Mouse (Mus musculus) gastrocnemius, postnatal 25 days (tissue): Measurements from ENCODE around the gene Ccr2. TPM values are rescaled to one million over a fixed set of nuclear protein-coding genes. Genes with fewer than 3 reads are reported as not detected.
"Not testable (repeated sequence)": the region's sequence is repeated elsewhere in the genome, so short reads cannot be mapped to it uniquely, and the experiment has no call there.

Experiments used
- DNase-seq: peaks from one replicate; pipeline ENCODE4 v3.0.0; 2022
- long read RNA-seq, 2 experiments: library from polyadenylated mRNA; stranded (forward); transcript quantifications; one replicate each; pipeline ENCODE4 v2.0.0; 2021
- total RNA-seq, 2 experiments: library from RNA; stranded (reverse); gene quantifications; 1 replicate in 1 of 2; 2 replicates in 1 of 2; pipeline ENCODE4 v1.2.3; 2021

Gene Ccr2
- under 1 TPM; 0.38 to 0.88 TPM for total RNA-seq
- long read RNA-seq, experiment 1, full-length matches to known transcripts = 1 of 1 reads
- long read RNA-seq, experiment 1, partial matches to known transcripts = 0 of 1 reads
- long read RNA-seq, experiment 1, other reads (novel, unspliced or antisense) = 0 of 1 reads
- long read RNA-seq, experiment 2, full-length matches to known transcripts = 1 of 1 reads
- long read RNA-seq, experiment 2, partial matches to known transcripts = 0 of 1 reads
- long read RNA-seq, experiment 2, other reads (novel, unspliced or antisense) = 0 of 1 reads

DNA sequence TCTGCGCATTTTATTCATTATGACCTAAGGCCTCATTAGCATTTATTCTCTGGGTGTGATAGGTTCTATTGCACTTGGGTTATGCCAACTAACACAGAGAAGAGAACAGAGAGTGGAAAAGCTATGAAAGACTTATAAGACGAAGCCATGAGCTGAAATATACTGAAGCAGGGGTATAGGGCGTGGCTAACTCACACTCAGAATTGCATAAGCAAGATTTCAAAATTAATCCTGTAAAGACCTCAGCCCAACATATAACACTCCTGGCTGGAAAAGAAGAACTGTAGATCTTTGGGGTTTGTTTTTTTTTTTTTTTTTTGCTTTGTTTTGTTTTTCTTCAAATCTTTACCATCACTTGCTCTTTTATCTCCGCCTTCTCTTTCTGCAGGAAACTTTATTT, at the start of gene Ccr2:
Ccr2 (plus strand) TSS at position 228 of the 400 bp plus-strand sequence.
- DNase-seq = no peak

DNA sequence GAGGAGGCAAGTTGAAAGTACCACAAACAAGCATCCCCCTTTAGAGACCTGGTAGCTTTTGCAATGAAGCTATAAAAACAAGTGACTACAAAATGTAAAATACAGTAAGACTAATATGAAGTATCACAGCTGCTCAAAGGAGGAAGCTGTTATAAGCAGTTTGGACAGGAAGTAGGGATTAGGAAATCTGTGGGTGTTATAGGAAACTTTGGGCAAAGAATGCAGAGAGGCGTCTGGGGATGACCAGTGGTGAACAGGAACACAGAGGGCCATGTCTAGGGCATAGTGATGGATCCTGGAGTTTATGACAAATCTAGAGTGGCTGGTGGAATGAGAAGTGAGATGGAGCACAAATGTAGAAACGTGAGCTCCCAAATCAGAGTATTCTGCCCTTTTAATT, 48.2 kb upstream of the Ccr2 start:
- no peak for DNase-seq

DNA sequence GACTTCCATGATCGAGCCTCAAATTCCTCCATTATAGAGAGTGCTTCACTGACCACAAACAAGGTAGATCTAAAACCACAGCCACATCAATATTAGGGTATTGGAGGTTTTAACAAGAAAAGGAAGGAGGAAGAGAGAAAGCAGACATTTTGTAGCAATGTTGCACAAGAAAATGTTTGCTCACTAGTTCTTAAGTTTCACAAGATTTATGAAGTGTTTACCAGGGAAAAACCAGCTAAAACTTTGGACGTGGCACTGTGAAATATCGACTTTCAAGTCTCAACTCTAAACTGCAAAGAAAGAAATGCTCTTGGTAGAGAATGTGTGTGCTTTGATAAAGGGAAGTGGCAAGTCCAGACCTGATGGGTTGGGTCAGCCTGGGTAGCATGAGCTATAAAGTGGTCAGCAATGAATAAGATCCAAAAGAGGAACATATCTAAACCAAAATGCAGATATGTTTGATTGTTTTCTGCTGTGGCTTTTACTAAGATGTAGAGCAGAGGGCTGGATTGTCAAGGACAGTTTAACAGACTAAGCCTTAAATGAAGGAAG, 45.5 kb upstream of the Ccr2 start:
- no peak for DNase-seq

DNA sequence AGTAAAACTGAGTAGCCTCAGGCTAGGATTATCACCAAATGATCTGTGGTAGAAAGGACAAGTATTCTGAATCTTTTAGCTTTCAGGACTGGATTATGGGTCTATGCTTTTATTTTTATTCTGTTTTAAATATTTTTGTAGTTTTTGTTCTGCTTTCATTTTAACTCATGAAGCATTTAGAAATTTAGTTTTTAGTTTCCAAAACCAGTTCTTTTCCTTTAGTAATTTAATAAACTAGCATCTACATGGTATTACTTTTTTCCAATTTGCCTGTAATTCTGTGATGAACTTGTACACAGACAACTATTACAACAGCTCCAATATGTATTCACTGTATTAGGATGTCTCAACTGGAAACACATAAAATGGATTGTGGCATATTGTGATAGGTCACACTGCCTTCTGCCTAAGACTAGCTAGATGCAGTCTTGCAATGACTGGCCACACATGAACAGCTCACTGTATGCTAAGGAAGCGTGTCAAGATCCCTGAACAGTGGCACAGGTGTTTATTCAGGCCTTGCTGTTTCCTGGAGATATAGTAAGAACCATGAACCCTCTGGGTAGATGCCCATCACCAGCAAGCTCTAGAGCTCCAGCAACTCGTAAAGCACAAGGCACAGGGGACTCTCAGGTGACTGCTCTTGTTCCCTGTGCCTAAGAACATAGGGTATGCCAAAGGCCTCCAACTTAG, 41.9 kb upstream of the Ccr2 start:
- DNase-seq = no peak

DNA sequence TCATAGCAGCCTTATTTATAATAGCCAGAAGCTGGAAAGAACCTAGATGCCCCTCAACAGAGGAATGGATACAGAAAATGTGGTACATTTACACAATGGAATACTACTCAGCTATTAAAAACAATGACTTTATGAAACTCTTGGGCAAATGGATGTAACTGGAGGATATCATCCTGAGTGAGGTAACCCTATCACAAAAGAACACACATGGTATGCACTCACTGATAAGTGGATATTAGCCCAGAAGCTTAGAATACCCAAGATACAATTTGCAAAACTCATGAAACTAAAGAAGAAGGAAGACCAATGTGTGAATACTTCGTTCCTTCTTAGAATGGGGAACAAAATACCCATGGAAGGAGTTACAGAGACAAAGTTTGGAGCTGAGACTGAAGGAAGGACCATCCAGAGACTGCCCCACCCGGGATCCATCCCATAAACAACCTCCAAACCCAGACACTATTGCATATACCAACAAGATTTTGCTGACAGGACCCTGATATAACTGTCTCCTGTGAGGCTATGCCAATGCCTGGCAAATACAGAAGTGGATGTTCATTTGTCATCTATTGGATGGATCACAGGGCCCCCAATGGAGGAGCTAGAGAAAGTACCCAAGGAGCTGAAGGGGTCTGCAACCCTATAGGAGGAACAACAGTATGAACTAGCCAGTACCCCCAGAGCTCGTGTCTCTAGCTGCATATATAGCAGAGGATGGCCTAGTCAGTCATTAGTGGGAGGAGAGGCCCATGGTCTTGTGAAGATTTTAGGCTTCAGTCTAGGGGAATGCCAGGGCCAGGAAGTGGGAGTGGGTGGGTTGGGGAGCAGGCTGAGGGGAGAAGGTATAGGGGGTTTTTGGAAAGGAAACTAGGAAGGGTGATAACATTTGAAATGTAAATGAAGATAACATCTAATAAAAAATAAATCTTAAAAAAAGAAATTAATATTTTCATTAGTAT, 40.0 kb upstream of the Ccr2 start:
- DNase-seq = not testable (repeated sequence)

DNA sequence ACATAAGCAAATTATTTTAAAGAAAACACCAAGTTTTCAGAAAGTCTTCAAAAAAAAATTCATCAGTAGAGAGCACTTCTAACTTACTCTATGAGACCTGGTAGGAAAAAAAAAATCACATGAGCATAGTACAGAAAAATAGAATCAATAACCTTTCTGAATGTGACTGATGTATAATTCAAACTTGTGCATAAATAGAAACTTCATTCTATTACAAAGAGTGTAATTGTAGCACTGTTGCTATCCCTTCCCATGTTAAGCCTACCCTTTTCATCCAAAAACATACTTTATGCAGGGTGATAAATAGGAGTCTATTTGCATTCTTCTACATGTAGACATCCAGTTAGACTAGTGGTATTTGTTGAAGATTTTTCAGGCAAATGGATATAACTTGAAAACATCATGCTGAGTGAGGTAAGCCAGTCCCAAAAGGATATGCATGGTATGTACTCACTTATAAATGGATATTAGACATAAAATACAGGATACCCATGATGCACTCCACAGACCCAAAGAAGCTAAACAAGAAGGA, 35.1 kb upstream of the Ccr2 start:
- no peak for DNase-seq

DNA sequence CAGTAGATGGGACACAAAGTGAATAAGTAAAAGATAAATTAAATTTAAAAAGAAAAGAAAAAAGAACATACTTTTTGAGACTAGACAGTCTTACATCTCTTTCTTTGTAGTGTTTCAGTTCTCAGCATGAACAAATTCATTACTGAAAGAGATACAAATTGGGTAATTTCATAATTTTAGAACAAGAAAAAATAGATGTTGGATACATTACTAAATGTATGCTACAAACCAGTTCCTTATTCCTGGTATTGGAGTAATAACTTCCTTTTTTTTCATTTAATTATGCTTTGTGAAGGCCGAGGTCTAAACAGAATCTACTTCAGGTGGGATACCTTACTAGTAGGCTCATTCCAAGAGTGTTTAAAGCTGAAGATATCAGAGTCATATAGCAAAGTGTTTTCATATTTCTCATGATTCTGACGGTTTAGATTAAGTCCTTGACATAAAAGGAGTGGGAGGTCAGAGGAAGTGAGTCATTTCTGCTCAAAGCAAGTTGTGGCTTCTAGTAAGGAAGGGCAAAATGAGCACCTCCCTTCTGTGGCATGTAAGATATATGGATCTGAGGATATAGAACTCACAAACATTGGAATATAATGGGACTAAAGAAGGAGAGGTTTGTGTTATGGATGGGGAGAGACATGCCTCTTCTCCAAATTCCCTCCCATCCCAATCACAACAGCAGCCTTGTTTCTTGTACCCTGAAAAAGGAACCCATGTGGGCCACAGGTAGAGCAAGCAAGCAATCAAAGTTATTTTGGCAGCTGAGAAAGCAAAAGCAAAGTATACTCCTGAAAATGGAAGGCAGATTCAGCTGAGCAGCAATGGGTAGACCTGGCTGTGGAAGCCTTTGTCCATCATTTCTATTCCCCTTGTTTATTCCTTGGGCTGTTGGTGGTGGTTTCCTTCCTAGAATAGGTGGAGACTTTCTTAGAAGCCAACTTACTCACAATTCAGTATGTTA, 33.4 kb upstream of the Ccr2 start:
- no peak for DNase-seq

DNA sequence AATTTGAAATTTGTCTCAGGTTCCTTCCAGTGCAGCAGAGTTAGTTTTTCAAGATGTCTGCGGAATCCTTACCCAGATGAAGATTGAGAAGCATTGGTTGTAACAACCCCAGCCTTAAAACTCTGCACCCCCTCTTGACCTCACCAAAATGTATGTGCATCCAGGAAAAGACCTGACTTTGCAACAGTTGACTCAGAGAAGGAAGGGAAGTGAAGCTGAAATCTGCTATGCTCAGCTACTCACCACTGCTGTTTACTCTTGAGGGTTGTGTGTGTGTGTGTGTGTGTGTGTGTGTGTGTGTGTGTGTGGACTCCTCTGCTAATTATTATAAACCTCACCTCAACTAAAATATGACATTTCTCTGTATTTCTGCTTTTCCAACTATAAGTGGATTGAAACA, 30.2 kb upstream of the Ccr2 start:
- no peak for DNase-seq

DNA sequence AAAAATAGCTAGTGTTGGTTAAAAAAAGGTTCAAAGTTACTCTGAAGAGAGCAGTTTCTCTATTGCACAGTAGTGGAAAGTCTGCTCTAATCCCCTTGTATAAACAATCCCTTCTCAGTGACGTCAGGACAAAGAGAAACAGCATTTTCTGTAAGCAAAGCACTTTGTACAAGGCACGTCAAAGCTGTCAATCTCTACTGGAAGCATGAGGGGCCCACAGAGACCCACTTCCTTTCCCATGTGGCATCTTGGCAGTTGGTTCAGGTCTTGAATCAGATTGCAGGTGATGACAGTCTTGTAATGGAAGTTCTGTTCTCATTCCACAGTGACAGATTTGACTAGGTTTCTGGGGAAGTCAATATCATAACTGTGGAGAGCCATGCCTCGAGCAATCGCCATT, 21.9 kb upstream of the Ccr2 start:
- DNase-seq = no peak

DNA sequence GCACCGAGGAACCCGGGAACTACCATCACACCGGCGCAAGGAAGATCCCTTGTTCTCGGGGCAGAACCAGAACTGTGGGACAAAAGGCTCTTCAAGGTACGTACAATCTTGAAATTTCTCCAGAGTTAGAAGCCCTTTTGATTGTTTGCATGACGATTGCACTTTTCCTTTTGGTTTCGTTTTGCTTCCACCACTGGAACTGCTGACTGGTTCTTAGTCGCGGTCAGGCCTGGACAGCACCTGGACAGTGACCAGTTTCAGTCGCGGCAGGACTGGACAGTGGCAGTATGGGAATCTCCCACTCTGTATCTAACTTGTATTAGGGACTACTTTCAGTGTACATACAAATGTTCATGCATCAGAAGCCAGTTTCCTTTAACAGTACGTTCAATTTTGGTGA, 21.3 kb upstream of the Ccr2 start:
- DNase-seq = not testable (repeated sequence)

DNA sequence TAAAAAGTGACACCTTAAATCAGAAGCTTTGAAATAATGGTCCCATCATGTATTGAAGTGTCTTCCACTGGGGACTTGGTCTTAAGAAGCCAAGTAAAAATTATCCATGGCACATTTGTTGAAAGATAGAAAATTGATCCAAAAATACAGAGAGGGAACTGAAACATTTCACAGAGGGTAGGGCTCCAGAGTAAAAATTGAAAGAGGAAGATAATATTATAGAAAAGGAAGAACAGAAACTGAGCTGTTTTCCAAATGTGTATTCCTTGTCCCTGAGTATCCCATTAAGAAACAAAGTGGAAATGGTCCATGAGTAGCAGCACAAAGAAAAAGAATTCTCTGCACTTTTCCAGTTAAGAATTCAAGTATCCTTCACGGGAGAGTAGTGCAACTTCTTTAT, 11.3 kb upstream of the Ccr2 start:
- no peak for DNase-seq

DNA sequence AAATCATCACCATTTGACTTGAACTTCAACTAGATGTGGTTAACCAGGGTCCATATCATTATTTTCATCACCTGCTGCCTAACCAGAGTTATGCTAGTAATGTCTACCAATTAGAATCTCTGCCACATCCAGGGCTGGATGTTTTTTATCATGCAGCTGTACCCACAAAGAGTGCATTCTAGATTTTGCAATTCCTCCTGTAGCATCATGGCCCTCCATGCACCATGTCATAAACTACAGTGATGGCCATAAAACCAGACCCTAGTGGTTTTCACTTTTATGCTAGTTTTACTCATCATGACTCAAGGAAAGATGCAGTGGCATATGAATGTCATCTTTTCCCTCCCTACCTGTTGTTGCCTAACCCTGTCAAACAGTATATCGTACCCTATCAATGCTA, 2.6 kb upstream of the Ccr2 start:
- DNase-seq = no peak

DNA sequence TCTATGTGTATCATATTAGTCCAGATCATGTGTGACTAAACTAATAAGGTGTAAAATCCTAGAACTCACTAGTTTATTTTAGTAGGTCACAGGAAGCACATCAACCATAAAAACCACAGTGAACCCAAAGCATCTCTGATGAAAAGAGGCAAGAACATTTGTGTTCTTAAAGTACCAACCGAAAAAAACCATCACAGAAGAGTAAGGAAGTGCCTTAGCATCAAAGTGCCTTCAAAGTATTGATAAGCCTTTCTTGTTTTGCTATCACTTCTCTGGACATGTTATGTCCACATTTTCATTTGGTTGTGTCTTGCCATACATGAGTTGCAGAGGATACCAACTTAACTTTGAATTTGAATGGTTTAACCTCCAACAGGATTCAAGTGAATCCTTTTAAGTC, 1.4 kb upstream of the Ccr2 start:
- DNase-seq = no peak

DNA sequence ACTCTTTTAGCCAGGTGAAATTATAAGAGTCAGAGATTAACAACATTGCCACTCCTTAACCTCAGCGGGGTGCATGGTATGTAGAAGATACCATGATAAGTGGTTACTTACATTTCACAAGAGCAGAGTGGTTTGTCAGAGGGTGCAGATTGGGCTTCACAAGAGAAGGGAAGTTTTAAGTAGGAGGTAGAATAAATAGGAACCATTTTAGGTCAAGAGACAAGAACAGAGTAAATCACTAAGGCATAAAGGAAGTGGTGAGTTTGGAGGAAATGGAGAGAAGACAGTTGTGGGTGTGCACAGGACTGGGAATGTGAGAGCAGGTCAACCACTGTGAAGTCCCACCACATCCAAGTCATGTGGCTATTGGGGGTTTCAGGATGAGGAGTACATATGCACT, 1.4 kb downstream of the Ccr2 start:
- DNase-seq = no peak

DNA sequence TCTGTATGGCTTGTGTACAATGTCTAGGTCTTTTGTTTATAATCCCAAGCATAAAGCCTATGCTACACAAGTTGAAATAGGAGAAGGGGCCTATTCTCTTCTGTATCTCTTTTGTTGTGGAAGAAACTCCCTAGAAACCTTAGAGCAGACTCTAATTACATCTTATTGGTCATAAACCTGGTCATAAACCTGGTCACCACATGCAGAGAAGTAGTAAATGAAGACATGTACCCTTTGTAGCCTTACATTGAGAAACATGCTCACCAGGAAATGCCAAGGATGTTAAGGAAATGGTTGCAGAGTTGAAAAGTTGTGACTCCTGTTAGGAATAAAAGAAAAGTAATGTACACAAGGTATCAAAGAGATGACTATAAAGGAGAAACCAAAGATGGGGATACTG, 3.4 kb downstream of the Ccr2 start:
- DNase-seq = no peak

DNA sequence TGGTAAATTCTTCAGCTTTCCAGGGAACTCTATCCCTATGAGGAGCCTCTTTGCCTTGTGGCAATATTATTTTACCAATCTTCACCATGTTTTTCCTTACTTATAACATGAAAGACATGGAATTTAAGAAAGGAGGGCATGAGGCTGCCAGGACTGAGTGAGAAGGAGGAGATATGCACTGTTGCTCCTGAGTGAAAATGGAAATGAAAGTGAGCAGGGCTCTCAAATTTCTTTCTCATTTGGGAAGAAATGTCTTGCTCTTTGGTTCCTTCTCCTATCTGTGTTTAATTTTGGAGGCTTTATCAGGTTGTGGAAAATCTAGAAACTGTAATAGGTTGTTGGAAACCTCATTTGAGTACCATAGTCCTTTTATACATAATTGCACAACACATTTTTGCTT, 5.5 kb downstream of the Ccr2 start:
- DNase-seq = no peak

DNA sequence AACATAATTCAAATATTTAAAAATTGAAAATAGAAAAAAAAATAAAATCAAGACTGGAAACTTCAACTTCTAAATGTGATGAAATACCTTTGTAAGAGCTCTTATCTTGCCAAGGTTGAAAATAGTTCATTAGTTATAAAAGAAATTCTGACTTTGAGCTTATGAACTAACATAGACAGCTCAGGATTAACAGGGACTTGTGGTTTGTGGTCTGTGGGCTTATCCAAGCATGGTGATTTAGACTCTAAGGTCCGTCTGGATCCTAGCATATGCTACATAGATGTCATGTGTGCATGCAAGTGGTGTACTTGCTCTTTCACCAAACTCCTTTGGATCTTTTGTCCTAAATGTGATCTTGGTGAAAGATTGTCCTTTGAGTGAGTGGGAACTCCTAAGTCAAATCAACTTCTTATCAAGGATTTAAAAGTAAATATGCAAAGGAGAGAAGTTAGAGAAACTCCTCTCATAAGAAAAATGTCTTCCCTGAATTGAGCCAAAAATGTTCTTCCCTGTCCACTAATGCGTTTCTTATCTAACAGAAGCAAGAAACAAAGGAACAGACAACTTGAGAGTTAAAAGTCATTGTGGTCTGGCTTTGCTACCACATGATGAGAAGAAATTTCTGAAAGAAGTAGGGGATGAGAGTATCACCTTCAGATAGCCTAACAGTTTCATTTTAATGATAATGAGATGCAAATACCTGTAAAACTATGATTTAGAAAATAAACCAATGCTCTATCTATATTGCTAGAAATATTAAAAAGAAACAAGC, 6.8 kb downstream of the Ccr2 start:
- DNase-seq = no peak

DNA sequence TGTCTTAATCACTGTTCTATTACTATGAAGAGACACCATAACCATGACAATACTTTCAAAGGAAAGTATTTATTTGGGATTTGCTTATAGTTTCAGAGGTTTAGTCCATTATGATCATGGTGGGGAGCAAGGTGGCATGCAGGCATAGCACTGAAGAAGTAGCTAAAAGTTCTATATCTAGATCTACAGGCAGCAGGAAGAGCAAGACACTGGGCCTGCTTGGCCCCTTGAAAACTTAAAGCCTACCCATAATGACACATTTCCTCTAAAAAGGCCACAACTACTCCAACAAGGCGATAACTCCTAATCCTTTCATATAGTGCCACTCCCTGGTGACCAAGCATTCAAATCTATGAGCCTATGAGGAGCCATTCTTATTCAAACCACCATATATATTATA, 10.2 kb downstream of the Ccr2 start:
- no peak for DNase-seq

DNA sequence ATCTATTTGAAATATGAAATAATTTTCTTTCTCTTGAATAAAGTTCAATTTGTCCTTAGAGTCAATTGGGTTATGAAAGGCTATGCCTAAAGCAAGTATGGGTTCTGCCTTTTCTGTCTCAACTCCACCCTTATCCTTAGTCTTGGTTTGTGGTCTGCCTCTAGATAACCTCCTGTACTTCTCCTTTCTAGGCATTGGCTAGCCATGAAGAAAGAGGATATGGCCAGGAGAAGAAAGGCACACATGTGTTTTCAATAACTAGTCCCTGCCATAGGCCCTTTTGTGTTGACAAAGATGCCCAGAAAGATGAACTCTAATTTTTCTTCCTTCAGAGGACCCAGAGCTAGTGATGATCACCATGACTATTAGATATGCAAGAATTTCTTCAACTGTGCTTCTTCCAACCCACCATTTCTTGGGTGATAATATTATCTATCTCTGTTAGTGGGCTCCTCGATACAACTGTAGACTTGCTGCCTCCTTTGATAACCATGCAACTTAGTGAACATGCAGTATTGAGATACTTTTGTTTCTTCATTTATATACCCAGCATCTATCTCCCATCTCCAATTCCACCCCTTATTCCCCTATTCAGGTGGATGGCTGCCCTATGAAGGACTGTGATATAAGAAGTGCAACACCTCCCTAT, 11.0 kb downstream of the Ccr2 start:
- no peak for DNase-seq

DNA sequence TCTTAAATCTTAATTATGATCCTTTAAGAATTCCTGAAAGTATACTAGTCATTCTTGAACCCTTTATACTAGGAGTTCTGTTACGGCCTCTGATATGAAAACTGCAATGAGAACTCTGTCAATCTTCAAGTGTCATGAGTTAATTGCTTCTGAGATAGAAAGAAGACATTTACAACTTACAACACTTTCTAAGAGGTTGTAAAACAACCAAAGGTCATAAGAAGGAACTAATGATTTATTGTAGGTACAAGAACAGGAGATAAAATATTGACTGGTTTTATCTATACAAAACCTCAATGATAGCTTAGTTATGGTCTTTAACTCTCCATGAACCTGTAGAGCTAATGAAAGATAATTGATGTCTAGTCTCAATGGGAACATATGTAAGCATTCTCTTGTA, 12.0 kb downstream of the Ccr2 start:
- no peak for DNase-seq
